Mouse (Mus musculus): ENCODE data around the gene Tmprss7.

Gene Tmprss7

GRCm38 (mm10) chr16:45684815-45685214, 8.6 kb downstream of the Tmprss7 start:
- DNase-seq = peak; percentile 87

GRCm38 (mm10) chr16:45676462-45676861, 17.0 kb downstream of the Tmprss7 start:
- peak; percentile 39 for DNase-seq

- DNase-seq = no peak
These were observed 23.5 kb downstream of the Tmprss7 start for GRCm38 (mm10) chr16:45670005-45670404.

- no peak for DNase-seq
These were observed 25.3 kb downstream of the Tmprss7 start for GRCm38 (mm10) chr16:45668178-45668577.

GRCm38 (mm10) chr16:45666136-45666535, 27.3 kb downstream of the Tmprss7 start:
- peak; percentile 59 for DNase-seq

- no peak for DNase-seq
These were observed 31.1 kb downstream of the Tmprss7 start for GRCm38 (mm10) chr16:45662381-45662780.

GRCm38 (mm10) chr16:45659596-45659995, 33.9 kb downstream of the Tmprss7 start:
- no peak for DNase-seq

GRCm38 (mm10) chr16:45658248-45658647, 35.2 kb downstream of the Tmprss7 start:
- no peak for DNase-seq

- DNase-seq = peak; percentile 26
These were observed 35.8 kb downstream of the Tmprss7 start for GRCm38 (mm10) chr16:45657574-45658159.

- no peak for DNase-seq
These were observed 39.0 kb downstream of the Tmprss7 start for GRCm38 (mm10) chr16:45654465-45654864.

GRCm38 (mm10) chr16:45653934-45654332, 39.5 kb downstream of the Tmprss7 start, which contains the start of gene BC016579:
Gene BC016579 (minus strand): TSS chr16:45654068.
- peak; percentile 58 for DNase-seq

- no peak for DNase-seq
These were observed 40.2 kb downstream of the Tmprss7 start for GRCm38 (mm10) chr16:45653009-45653933.

GRCm38 (mm10) chr16:45651497-45651896, 42.0 kb downstream of the Tmprss7 start:
- peak; percentile 35 for DNase-seq

GRCm38 (mm10) chr16:45644380-45644779, 49.1 kb downstream of the Tmprss7 start:
- peak; percentile 42 for DNase-seq

- no peak for DNase-seq
These were observed 49.5 kb downstream of the Tmprss7 start for GRCm38 (mm10) chr16:45643944-45644343.

GRCm38 (mm10) chr16:45641301-45641700, 52.2 kb downstream of the Tmprss7 start:
- no peak for DNase-seq

GRCm38 (mm10) chr16:45640070-45640762, 53.2 kb downstream of the Tmprss7 start:
- no peak for DNase-seq

- no peak for DNase-seq
These were observed 57.6 kb downstream of the Tmprss7 start for GRCm38 (mm10) chr16:45635826-45636225.

- no peak for DNase-seq
These were observed 61.0 kb downstream of the Tmprss7 start for GRCm38 (mm10) chr16:45632420-45632819.

GRCm38 (mm10) chr16:45630347-45630960, 63.0 kb downstream of the Tmprss7 start:
- DNase-seq = peak; percentile 83

GRCm38 (mm10) chr16:45629497-45630105, 63.9 kb downstream of the Tmprss7 start:
- DNase-seq = peak; percentile 38

GRCm38 (mm10) chr16:45625342-45625741, 68.1 kb downstream of the Tmprss7 start:
- no peak for DNase-seq
